Mouse (Mus musculus) cerebellum, adult 8-10 months (tissue): ENCODE results near the gene Ugt1a9.
"Not testable (repeated sequence)": the region's sequence is repeated elsewhere in the genome, so short reads cannot be mapped to it uniquely, and the experiment has no call there.

Experiments used
- DNase-seq: peaks from one replicate; pipeline ENCODE4 v3.0.0; 2022

Ugt1a9 gene

GRCm38 (mm10) chr1:88192136-88192535 is 121.5 kb downstream of the Ugt1a9 start:
- no peak for DNase-seq

- DNase-seq: no peak
Measured at GRCm38 (mm10) chr1:88195687-88196086, 125.1 kb downstream of the Ugt1a9 start.

DNA sequence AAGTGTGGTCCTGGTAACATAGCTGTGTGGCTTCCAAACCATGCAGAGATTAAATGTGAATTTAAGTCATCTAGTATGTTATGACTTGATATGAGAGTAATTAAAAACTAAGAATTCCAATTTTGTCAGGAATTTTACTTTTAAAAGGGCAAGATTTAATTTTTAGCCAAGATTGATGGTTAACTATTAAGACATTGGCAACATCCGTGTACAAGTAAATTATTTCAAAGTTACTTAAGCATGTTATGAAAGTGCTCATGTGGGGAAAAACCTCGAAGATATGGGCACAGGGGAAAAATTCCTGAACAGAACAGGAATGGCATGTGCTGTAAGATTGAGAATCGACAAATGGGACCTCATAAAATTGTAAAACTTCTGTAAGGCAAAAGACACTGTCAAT is 126.8 kb downstream of the Ugt1a9 start:
- no peak for DNase-seq

DNA sequence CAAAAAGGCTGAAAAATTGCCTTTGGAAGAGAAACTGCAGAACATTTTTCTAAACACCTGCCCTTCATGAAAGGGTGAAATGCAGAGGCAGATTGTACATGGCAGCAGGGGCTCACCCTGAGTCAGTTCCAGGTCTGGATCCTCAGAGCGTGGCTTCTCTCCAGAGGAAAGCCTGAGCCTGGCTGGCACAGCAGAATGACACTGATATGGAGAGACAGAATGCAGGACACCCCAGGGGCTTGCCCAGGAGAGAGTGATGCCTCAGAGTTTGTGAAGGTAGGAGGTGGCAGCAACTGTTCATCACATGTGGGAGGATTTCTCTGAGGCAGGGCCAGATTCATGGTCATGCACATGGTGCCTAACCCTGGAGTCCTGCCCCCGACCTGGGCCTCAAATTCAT is 129.4 kb downstream of the Ugt1a9 start:
- peak; percentile 48 for DNase-seq

GRCm38 (mm10) chr1:88200456-88200855 is 129.9 kb downstream of the Ugt1a9 start, which contains the start of gene Ugt1a2:
Gene Ugt1a2 (plus strand): TSS chr1:88200601.
- no peak for DNase-seq

GRCm38 (mm10) chr1:88205294-88205922 is 134.8 kb downstream of the Ugt1a9 start, which contains the start of gene Dnajb3:
Gene Dnajb3 (minus strand): TSS chr1:88205782.
- peak; percentile 85 for DNase-seq

GRCm38 (mm10) chr1:88206843-88207479 is 136.4 kb downstream of the Ugt1a9 start:
- no peak for DNase-seq

- DNase-seq: no peak
Measured at GRCm38 (mm10) chr1:88211812-88212211, 141.2 kb downstream of the Ugt1a9 start, which contains the start of gene Ugt1a1. Gene Ugt1a1 (plus strand): TSS chr1:88211959.

GRCm38 (mm10) chr1:88212341-88213045 is 141.9 kb downstream of the Ugt1a9 start:
- DNase-seq: no peak

DNA sequence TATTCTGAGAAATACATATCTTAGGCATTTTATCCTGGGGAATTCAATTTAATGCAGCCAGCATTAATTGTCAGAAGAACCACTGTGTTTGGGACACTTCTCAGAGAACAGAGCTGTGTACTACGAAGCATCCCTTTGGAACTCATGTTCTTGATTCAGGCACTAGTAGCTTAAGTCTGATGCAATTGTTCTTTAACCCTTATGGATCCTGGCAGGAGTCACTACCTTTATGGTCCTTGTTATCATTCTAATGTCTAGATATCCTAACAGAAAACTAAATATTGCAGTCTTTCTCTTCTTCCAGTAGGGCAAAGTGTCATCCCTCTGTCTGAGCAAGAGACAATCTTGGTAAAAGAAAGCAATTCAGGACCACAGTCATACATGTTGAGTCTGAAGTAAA is 142.5 kb downstream of the Ugt1a9 start:
- no peak for DNase-seq

DNA sequence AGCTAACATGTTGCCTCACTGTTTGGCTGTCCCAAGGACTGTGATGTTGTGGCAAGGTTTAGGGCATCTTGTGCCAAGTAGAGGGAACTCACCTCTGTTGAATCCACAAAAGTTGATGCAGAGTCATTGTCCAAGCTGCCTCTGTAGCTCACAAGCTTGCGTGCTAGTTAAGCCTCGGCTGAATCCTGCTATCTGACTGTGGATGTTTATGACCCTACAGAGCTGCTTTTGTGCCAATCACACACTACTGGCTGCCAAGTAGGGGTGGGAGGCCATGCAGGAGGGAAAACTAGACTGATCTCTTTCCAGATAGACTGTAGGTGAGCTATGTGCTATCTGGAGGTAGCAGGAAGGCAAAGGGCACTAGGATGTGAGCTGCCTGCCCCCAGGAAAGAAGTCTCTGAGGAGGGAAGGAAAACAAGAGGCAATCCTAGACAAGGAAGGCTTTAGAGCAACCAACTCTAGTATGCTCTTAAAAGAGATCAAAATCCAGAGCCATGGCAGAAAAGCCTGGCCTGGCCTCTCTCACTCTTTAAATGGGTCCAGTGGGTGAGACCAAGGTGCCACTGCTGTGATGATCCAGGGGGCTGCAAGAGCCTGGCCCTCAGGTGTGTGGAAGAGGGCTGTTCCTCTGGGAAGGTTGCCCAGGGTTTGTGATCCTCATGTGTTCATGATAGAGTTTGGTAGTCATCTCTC is 143.3 kb downstream of the Ugt1a9 start:
- DNase-seq: no peak

DNA sequence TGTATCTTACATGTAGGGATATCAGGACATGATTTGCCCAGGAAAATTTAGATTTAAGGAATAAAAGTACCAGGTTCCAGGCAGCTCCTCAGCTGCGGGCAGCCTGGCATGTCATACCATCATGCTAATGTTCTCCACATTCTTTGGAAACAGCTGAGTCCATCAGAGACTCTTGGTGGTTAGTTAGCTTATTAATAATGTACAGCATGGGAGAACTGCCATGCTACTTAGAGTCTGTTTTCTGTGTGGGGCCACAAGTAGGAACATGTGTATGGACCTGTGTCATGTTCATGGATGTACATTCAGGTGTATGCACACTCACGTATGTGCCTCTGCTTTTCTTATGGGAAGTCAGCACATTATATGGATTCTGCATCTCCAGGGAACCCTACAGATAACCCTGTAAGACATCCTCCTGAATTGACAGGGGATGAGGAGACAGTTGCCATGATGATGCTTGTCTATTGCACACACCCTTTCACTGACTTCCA is 143.9 kb downstream of the Ugt1a9 start:
- DNase-seq: no peak

DNA sequence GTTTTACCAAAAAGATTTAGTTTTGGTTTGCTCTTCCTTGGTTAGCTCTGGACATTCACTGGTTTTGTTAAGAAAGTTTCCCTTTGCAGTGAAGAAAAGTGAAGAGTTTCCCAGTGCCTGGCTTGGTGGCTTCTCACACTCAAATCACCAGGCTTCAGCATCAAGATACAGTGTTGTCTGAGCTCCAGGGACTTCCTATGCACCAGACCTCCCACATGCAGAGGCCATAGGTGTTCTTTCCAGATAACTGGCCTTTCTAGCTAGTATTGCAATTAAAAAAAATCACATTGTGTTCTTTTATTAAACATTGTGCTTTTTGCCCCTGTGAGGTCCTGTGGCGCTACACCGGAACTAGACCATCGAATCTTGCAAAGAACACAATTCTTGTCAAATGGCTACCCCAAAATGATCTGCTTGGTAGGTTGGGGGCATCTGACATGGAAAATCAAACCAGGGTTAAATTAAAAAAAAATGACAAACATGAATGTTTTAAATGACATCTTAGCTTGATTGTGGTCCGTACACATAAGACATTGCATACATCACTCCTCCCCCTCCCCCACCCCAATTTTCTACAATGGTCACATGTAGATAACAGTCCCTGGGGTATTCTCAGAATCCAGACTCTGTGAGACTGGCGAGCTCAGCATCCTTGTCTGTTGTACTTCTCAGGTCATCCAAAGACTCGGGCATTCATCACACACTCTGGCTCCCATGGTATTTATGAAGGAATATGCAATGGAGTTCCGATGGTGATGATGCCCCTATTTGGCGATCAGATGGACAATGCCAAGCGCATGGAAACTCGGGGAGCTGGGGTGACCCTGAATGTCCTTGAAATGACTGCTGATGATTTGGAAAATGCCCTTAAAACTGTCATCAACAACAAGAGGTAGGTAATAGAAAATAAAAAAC is 145.1 kb downstream of the Ugt1a9 start:
- no peak for DNase-seq

DNA sequence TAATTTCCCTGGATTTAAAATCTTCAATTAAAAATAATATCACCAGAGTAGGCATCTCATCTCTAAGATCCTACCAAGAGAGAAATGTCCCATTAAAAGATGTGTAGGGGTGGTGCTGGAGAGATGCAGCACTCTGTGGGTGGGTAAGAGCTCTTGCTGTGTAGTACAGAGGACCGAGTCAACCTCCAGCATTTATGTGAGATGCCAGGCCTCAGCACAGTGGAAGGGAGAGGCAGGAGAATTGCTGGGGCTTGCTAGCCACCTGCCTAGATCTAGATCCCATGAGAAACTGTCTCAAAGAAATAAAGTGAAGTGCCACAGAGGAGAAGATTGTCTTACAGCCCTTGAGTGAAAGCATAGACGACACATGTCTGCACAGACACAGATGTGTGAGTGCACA is 146.0 kb downstream of the Ugt1a9 start:
- no peak for DNase-seq

DNA sequence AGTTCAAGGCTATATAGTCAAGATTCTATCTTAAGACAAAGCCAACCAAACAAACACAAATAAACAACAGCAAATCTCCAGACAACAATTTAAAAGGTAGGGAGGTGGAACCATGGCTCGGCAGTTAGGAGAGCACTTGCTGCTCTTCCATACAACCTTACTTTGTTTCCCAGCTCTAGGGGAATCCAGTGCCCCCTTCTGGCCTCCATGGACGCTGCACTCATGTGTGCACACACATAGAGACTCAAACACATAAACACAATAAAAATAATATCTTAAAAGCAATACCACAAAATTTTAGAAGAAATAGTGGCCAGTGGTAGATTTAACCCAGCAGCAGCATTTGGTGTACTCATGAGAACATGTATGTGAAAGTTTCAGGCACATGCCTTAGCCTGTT is 146.5 kb downstream of the Ugt1a9 start:
- no peak for DNase-seq

- no peak for DNase-seq
Measured at GRCm38 (mm10) chr1:88217576-88217975, 147.0 kb downstream of the Ugt1a9 start.

DNA sequence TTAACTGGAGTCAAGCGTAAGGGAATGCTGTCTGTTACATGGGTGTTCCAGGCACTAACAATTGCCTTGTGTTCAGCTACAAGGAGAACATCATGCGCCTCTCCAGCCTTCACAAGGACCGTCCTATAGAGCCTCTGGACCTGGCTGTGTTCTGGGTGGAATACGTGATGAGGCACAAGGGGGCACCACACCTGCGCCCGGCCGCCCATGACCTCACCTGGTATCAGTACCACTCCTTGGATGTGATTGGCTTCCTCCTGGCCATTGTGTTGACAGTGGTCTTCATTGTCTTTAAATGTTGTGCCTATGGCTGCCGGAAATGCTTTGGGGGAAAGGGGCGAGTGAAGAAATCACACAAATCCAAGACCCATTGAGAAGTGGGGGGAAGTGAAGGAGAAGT is 147.5 kb downstream of the Ugt1a9 start:
- no peak for DNase-seq

DNA sequence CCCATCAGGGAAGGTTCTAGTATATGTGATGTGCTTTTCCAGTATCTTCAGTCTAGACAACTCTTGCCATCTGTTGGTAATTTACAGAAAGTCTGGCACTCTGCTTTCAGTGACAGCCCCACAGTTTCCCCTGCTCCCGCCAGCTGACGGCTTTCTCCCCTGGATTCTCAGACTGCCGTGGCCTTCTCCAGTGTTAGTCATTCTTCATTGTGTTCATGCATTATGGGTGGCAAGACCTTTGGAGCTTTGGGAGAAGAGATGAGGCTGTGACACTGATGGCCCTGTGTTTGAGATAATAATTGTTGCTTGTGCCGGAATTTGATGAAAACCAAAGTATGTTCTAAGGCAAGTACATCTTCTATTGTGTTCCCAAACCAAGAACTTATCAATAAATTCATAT is 148.0 kb downstream of the Ugt1a9 start:
- DNase-seq: no peak

- DNase-seq: no peak
Measured at GRCm38 (mm10) chr1:88219054-88219453, 148.5 kb downstream of the Ugt1a9 start.

DNA sequence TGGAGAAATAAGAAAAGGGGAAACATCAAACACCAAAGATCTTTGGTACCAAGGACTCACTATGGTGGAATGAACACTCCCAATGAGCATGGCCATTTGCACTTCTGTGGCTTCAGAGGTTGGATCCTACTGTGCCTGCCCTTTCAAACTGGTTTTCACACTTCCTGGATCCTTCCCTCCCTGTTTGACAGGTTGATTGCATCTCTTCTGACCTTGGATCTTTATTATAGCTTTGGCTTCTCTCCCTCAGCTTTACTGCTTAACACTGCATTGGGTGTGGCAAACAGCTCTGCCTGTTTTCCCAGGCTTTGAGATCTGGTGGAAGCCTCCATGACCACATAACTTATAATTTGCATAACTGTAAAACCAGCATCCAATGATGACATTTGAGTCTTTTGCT is 149.7 kb downstream of the Ugt1a9 start:
- DNase-seq: no peak

DNA sequence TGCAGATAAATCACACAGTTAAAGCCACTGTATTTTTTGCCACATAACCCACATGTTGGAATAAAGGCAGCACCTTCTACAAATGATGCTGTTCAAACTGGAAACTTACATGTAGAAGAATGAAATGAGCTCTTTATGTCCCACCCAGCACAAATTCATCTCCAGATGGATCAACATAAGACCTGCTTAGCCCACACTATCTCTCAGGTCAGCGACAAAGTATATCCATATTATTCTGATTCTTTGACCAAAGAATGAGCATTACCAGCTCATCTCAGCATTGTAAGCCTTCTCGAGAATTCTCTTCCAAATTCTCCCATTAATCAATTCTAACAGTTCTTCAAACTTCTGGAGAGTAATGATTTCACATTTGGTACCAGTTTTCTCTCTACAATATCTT is 151.6 kb downstream of the Ugt1a9 start:
- DNase-seq: no peak

DNA sequence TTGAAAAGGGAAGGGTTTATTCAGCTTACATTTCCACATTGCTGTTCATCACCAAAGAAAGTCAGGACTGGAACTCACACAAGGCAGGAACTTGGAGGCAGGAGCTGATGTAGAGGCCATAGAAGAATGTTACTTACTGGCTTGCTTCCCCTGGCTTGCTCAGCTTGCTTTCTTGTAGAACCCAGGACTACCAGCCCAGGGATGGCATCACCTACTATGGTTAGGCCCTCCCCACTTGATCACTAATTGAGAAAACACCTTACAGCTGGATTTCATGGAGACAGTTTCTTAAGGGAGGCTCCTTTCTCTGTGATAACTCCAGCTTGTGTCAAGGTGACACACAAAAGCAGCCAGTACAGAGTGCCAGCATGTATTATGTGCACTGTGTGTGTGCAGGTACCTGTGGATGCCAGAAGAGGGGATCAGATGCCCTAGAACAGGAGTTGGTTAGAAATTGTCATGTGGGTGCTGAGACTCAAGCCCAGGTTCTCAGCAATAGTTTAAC is 152.5 kb downstream of the Ugt1a9 start:
- not testable (repeated sequence) for DNase-seq
